Mouse (Mus musculus): ENCODE measurements around the gene Pard3b. TPM values are rescaled to one million over a fixed set of nuclear protein-coding genes. Genes with fewer than 3 reads are reported as not detected.
A peak's percentile ranks its signal among the peaks of the same experiment; 100 is the strongest.

Gene Pard3b
- polyA plus RNA-seq, 1 experiment from 2014 or later, result 6.7 TPM

- no peak for ATAC-seq (replicated peaks)
- Histone ChIP-seq H3K4me2 (no peak overlapping the region), H3K27ac (0 out of 2 replicates have a peak overlapping the region, but pooled peaks have one; percentile 29), H3K4me1 (peaks cover 4% of the 10 kb centered on the region; the same call in 1 of the 2 replicates), H3K9me3 (no peaks in the 10 kb centered on the region), H3K4me3 (no peak overlapping the region), H3K36me3 (replicated peaks) (no peaks in the 10 kb centered on the region), H3K27me3 (replicated peaks) (no peaks in the 10 kb centered on the region), H3K9ac (no peak overlapping the region)
- 51% methylated on average over 6 of the region's 6 CpGs for WGBS
Measured at GRCm38 (mm10) chr1:61879706-61880470, 241.3 kb downstream of the Pard3b start.

GRCm38 (mm10) chr1:61896048-61896447 is 257.4 kb downstream of the Pard3b start:
- Histone ChIP-seq H3K4me3 (no peak overlapping the region), H3K4me2 (no peak overlapping the region), H3K36me3 (replicated peaks) (no peaks in the 10 kb centered on the region), H3K27ac (no peak overlapping the region), H3K4me1 (no peaks in the 10 kb centered on the region), H3K27me3 (replicated peaks) (no peaks in the 10 kb centered on the region), H3K9ac (no peak overlapping the region), H3K9me3 (no peaks in the 10 kb centered on the region)
- ATAC-seq (replicated peaks), result no peak
- WGBS, result 84% methylated on average over 4 of the region's 4 CpGs

GRCm38 (mm10) chr1:61903271-61904007 is 264.8 kb downstream of the Pard3b start:
- Histone ChIP-seq H3K4me3 (no peak overlapping the region), H3K9me3 (no peaks in the 10 kb centered on the region)

GRCm38 (mm10) chr1:61904036-61904435 is 265.4 kb downstream of the Pard3b start:
- Histone ChIP-seq H3K9ac (no peak overlapping the region), H3K27ac (no peak overlapping the region), H3K4me3 (no peak overlapping the region), H3K36me3 (replicated peaks) (no peaks in the 10 kb centered on the region), H3K9me3 (no peaks in the 10 kb centered on the region), H3K4me2 (no peak overlapping the region), H3K27me3 (replicated peaks) (no peaks in the 10 kb centered on the region), H3K4me1 (no peaks in the 10 kb centered on the region)
- no peak for ATAC-seq (replicated peaks)
- WGBS, result 43% methylated on average over 4 of the region's 4 CpGs

More at GRCm38 (mm10) chr1:61903271-61904007, 264.8 kb downstream of the Pard3b start:
- Histone ChIP-seq H3K4me2 (no peak overlapping the region), H3K27ac (no peak overlapping the region), H3K4me1 (no peaks in the 10 kb centered on the region), H3K9ac (no peak overlapping the region), H3K27me3 (replicated peaks) (no peaks in the 10 kb centered on the region), H3K36me3 (replicated peaks) (no peaks in the 10 kb centered on the region)
- no peak for ATAC-seq (replicated peaks)
- WGBS, result 82% methylated on average over 4 of the region's 4 CpGs

- whole genome bisulfite sequencing, result 35% methylated on average over 2 of the region's 2 CpGs
- Histone ChIP-seq H3K27me3 (replicated peaks) (no peaks in the 10 kb centered on the region), H3K36me3 (replicated peaks) (no peaks in the 10 kb centered on the region), H3K4me1 (0 out of 2 replicates have a peak, but pooled peaks cover 2% of the 10 kb centered on the region), H3K4me2 (no peak overlapping the region), H3K9me3 (no peaks in the 10 kb centered on the region), H3K27ac (no peak overlapping the region), H3K4me3 (no peak overlapping the region), H3K9ac (no peak overlapping the region)
- ATAC-seq (replicated peaks), result no peak
Measured at GRCm38 (mm10) chr1:61912931-61913330, 274.3 kb downstream of the Pard3b start.

GRCm38 (mm10) chr1:61924958-61925357 is 286.3 kb downstream of the Pard3b start:
- 16% methylated on average over 2 of the region's 2 CpGs for WGBS
- no peak overlapping the region for H3K9ac ChIP-seq
- H3K4me2 ChIP-seq, result no peak overlapping the region
- no peak overlapping the region for H3K27ac ChIP-seq
- no peak overlapping the region for H3K4me3 ChIP-seq
- no peaks in the 10 kb centered on the region for H3K4me1 ChIP-seq
- peak; percentile 54; the same call in 1 of the 2 replicates for ATAC-seq (replicated peaks)
- no peaks in the 10 kb centered on the region for H3K9me3 ChIP-seq
- no peaks in the 10 kb centered on the region for H3K27me3 ChIP-seq (replicated peaks)
- H3K36me3 ChIP-seq (replicated peaks), result no peaks in the 10 kb centered on the region

GRCm38 (mm10) chr1:61925541-61925940 is 286.9 kb downstream of the Pard3b start:
- 63% methylated on average over 5 of the region's 5 CpGs for WGBS
- no peaks in the 10 kb centered on the region for H3K36me3 ChIP-seq (replicated peaks)
- H3K9me3 ChIP-seq, result no peaks in the 10 kb centered on the region
- H3K9ac ChIP-seq, result no peak overlapping the region
- H3K27me3 ChIP-seq (replicated peaks), result no peaks in the 10 kb centered on the region
- ATAC-seq (replicated peaks), result no peak
- no peaks in the 10 kb centered on the region for H3K4me1 ChIP-seq
- H3K4me2 ChIP-seq, result no peak overlapping the region
- no peak overlapping the region for H3K27ac ChIP-seq
- no peak overlapping the region for H3K4me3 ChIP-seq

GRCm38 (mm10) chr1:61928131-61928761 is 289.6 kb downstream of the Pard3b start:
- no peak overlapping the region for H3K4me3 ChIP-seq
- no peak overlapping the region for H3K4me2 ChIP-seq
- no peaks in the 10 kb centered on the region for H3K36me3 ChIP-seq (replicated peaks)
- H3K4me1 ChIP-seq, result no peaks in the 10 kb centered on the region
- no peak for ATAC-seq (replicated peaks)
- WGBS, result 38% methylated on average over 7 of the region's 7 CpGs
- H3K27me3 ChIP-seq (replicated peaks), result no peaks in the 10 kb centered on the region
- H3K27ac ChIP-seq, result no peak overlapping the region
- no peaks in the 10 kb centered on the region for H3K9me3 ChIP-seq
- no peak overlapping the region for H3K9ac ChIP-seq

- 79% methylated on average over 2 of the region's 2 CpGs for WGBS
- Histone ChIP-seq H3K27ac (no peak overlapping the region), H3K9me3 (no peaks in the 10 kb centered on the region), H3K27me3 (replicated peaks) (no peaks in the 10 kb centered on the region), H3K4me1 (no peaks in the 10 kb centered on the region), H3K4me2 (no peak overlapping the region), H3K4me3 (no peak overlapping the region), H3K9ac (no peak overlapping the region), H3K36me3 (replicated peaks) (no peaks in the 10 kb centered on the region)
- no peak for ATAC-seq (replicated peaks)
Measured at GRCm38 (mm10) chr1:61933574-61933973, 294.9 kb downstream of the Pard3b start.

- Histone ChIP-seq H3K4me1 (no peaks in the 10 kb centered on the region), H3K36me3 (replicated peaks) (no peaks in the 10 kb centered on the region), H3K4me2 (no peak overlapping the region), H3K4me3 (no peak overlapping the region), H3K27me3 (replicated peaks) (no peaks in the 10 kb centered on the region), H3K9ac (no peak overlapping the region), H3K9me3 (no peaks in the 10 kb centered on the region), H3K27ac (no peak overlapping the region)
- 94% methylated on average over 4 of the region's 4 CpGs for WGBS
- no peak for ATAC-seq (replicated peaks)
Measured at GRCm38 (mm10) chr1:61934760-61935159, 296.1 kb downstream of the Pard3b start.

GRCm38 (mm10) chr1:61939882-61940281 is 301.3 kb downstream of the Pard3b start:
- H3K9ac ChIP-seq, result no peak overlapping the region
- H3K27me3 ChIP-seq (replicated peaks), result no peaks in the 10 kb centered on the region
- ATAC-seq (replicated peaks), result no peak

GRCm38 (mm10) chr1:61961533-61961932 is 322.9 kb downstream of the Pard3b start:
- Histone ChIP-seq H3K4me3 (no peak overlapping the region), H3K4me2 (no peak overlapping the region), H3K27ac (no peak overlapping the region), H3K27me3 (replicated peaks) (no peaks in the 10 kb centered on the region), H3K9ac (no peak overlapping the region), H3K4me1 (no peaks in the 10 kb centered on the region), H3K36me3 (replicated peaks) (no peaks in the 10 kb centered on the region), H3K9me3 (no peaks in the 10 kb centered on the region)
- WGBS, result 94% methylated on average over 9 of the region's 9 CpGs
- no peak for ATAC-seq (replicated peaks)

More at GRCm38 (mm10) chr1:61939882-61940281, 301.3 kb downstream of the Pard3b start:
- WGBS, result 81% methylated on average over 10 of the region's 10 CpGs
- H3K9me3 ChIP-seq, result peaks cover 4% of the 10 kb centered on the region; the same call in 1 of the 2 replicates
- H3K4me3 ChIP-seq, result no peak overlapping the region
- H3K4me1 ChIP-seq, result no peaks in the 10 kb centered on the region
- H3K27ac ChIP-seq, result no peak overlapping the region
- H3K36me3 ChIP-seq (replicated peaks), result no peaks in the 10 kb centered on the region
- no peak overlapping the region for H3K4me2 ChIP-seq

All from midbrain, embryonic 15.5 days (tissue).